Mouse (Mus musculus): ENCODE results near the gene Cd24a. TPM values are rescaled to one million over a fixed set of nuclear protein-coding genes. Genes with fewer than 3 reads are reported as not detected.

Gene Cd24a
- polyA plus RNA-seq, 2 experiments = 1,014 to 1,175 TPM

DNA sequence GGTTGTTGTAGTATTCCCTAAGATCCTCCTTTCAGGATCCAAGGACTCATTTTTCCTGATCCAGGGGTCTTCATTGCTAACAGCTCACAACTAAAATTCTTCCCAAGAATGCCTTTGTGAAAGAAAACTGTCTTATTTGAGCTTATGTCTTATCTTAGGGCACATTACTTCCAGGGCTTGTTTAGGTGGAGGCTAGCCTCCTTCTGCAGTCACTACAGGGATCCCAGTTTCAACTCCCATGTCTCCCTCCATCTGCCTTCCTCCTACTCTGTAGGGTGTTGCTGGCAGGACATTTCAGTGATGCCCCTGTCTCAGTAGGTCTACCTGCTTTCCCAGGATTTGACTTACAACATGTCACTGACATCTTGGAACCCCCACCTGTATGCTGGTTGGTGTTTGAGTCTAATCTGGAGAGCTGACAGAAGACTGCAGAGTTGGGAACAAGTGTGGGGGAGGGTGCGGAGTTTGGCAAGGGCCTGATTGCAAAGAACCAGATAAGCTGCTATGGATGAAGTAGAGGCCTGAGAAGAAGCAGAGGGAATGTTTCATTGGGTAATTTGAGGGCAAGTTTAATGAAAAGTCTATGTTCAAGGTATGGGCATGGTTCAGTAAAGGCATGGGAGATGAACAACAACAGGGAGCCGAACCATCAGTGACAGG, 20.1 kb downstream of the Cd24a start:
- H3K9me3 ChIP-seq (ENCODE audit: control insufficient read depth, low read length) = no peaks in the 10 kb centered on the region
- DNase-seq (ENCODE audit: low read depth in 3 of 3, low spot score in 3 of 3) (peak in 2 of 3 experiments; percentile 63 to 70), ATAC-seq (ENCODE audit: insufficient read depth) (peak; percentile 82)
- H3K9ac ChIP-seq (replicated peaks) = peak overlapping the region; percentile 51
- H3K4me3 ChIP-seq (ENCODE audit: insufficient read depth in 1 of 2, low read depth in 2 of 2, low read length in 2 of 2) = peak overlapping the region; percentile 32 to 43
- 43% methylated on average over 2 of the region's 2 CpGs for WGBS (ENCODE audit: insufficient replicate concordance)
- no peak for TF ChIP-seq CTCF (IDR thresholded peaks at IDR 0.05; ENCODE audit: low read depth)
- peak; percentile 79 for TF ChIP-seq EP300 (IDR thresholded peaks at IDR 0.05; ENCODE audit: low read depth)
- no peaks in the 10 kb centered on the region for H3K27me3 ChIP-seq (ENCODE audit: control insufficient read depth, insufficient read depth, low read length)
- H3K4me1 ChIP-seq (replicated peaks; ENCODE audit: control insufficient read depth in 2 of 2, insufficient read depth in 2 of 2, low read length in 1 of 2) = peaks cover 52 to 60% of the 10 kb centered on the region in 2 experiments
- peak overlapping the region; percentile 67 for H3K4me2 ChIP-seq (ENCODE audit: low read depth)
- peaks cover 17% of the 10 kb centered on the region for H3K36me3 ChIP-seq (replicated peaks; ENCODE audit: control insufficient read depth, insufficient read depth, low read depth)
- peak overlapping the region; percentile 84 for H3K27ac ChIP-seq

DNA sequence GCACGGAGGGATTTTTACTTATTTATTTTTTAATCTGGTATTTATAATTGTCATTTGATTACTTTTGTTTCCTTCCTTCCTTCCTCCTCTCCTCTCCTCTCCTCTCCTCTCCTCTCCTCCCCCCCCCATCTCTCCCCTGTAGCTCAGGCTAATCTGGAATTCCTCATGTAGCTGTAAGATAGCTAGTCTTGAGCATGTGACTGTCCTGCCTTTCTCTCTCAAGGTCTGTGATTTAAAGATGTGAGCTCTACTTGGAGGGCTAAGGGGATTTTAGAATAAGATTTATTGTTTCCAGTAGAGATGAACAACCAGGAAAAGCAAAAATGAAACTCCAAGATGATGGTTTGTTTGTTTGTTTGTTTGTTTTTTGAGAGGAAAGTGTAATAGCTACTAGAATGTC, 23.0 kb downstream of the Cd24a start:
- DNase-seq (ENCODE audit: low read depth in 3 of 3, low spot score in 3 of 3) = no peak
- Histone ChIP-seq H3K27ac (no peak overlapping the region), H3K36me3 (replicated peaks; ENCODE audit: control insufficient read depth, insufficient read depth, low read depth) (peaks cover 29% of the 10 kb centered on the region), H3K9ac (replicated peaks) (no peak overlapping the region), H3K4me3 (ENCODE audit: insufficient read depth in 1 of 2, low read depth in 2 of 2, low read length in 2 of 2) (no peak overlapping the region), H3K4me2 (ENCODE audit: low read depth) (no peak overlapping the region), H3K9me3 (ENCODE audit: control insufficient read depth, low read length) (no peaks in the 10 kb centered on the region), H3K4me1 (replicated peaks; ENCODE audit: control insufficient read depth in 2 of 2, insufficient read depth in 2 of 2, low read length in 1 of 2) (peaks cover 40 to 46% of the 10 kb centered on the region in 2 experiments), H3K27me3 (ENCODE audit: control insufficient read depth, insufficient read depth, low read length) (no peaks in the 10 kb centered on the region)
- TF ChIP-seq CTCF (IDR thresholded peaks at IDR 0.05; ENCODE audit: low read depth) = no peak
- TF ChIP-seq EP300 (IDR thresholded peaks at IDR 0.05; ENCODE audit: low read depth) = no peak
- no peak for ATAC-seq (ENCODE audit: insufficient read depth)
- 94% methylated on average over 1 of the region's 1 CpGs for WGBS (ENCODE audit: insufficient replicate concordance)

DNA sequence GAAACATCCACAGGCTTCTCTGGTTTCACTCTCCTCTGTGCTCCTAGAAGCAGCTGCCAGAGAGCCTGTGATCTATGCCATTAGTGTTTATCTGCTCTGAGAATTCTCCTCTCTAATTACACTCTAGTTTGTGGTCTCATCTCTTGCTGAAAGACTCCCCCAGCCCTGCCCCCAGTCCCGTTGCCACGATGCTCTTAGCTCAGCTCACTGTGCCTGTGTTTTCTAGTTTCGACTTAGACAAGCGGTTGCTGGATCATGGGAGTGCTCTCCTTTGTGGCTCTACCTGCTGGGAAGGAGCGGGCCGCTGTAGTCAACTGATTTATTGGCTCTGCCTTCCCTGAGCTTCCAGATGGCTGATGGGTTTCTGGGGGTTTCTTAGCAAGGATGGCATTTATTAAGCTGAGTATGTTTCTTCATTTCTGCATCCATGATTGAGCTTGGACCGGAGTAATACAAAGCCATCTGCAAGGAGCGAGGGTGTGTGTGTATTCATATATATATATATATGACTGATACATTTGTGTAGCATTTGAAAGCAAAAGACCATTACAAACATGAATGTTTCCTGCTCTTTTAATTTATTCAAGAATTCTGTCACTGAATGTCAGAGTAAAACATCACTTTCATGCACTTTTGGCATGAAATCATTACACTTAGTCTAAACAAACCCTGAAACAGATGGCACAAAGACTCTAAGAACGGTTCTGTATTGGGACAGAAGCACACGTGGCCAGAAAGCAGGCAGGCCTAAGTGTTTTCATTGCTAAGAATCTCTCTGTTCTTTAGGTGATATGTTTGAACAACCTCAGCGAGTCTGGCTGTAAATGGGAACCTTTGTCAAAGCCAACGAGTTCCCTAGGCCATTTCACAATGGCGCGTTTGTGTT, 23.7 kb downstream of the Cd24a start:
- H3K27ac ChIP-seq = no peak overlapping the region; the same call in 1 of the 2 replicates
- no peak overlapping the region for H3K9ac ChIP-seq (replicated peaks)
- H3K4me3 ChIP-seq (ENCODE audit: insufficient read depth in 1 of 2, low read depth in 2 of 2, low read length in 2 of 2) = no peak overlapping the region
- TF ChIP-seq CTCF (IDR thresholded peaks at IDR 0.05; ENCODE audit: low read depth) = no peak
- no peak for TF ChIP-seq EP300 (IDR thresholded peaks at IDR 0.05; ENCODE audit: low read depth)
- H3K36me3 ChIP-seq (replicated peaks; ENCODE audit: control insufficient read depth, insufficient read depth, low read depth) = peaks cover 37% of the 10 kb centered on the region
- H3K4me1 ChIP-seq (replicated peaks; ENCODE audit: control insufficient read depth in 2 of 2, insufficient read depth in 2 of 2, low read length in 1 of 2) = peaks cover 41 to 47% of the 10 kb centered on the region in 2 experiments
- no peak for DNase-seq (ENCODE audit: low read depth in 3 of 3, low spot score in 3 of 3)
- H3K9me3 ChIP-seq (ENCODE audit: control insufficient read depth, low read length) = no peaks in the 10 kb centered on the region
- no peak for ATAC-seq (ENCODE audit: insufficient read depth)
- H3K4me2 ChIP-seq (ENCODE audit: low read depth) = no peak overlapping the region
- H3K27me3 ChIP-seq (ENCODE audit: control insufficient read depth, insufficient read depth, low read length) = no peaks in the 10 kb centered on the region
- WGBS (ENCODE audit: insufficient replicate concordance) = 56% methylated on average over 14 of the region's 14 CpGs

DNA sequence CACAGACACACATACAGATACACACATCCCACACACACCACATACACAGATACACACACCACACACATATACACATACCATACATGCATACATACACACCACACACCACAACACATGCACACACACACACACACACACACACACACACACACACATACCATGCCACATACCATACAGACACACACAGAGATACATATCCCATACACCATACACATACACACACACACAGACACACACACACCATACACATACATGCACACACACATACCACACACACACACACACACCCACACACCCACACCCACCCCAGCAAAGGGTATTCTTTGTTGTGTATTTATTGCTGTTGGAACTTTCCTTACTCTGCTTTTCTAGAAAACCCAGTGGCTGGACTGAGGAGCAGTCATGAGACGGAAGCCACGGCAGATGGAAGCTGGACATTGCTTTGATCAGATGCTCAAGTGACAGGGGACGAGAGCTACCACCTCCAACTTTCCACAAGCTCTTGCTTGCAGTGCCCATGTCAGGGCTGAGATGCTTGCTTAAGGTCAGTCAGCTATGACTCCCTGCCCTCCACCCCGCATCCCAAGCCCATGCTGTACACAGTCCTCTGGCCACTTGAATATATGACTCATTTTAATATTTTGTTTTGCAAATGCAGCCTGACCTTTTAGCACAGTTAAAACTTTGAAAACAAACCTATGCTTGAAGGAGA, 26.0 kb downstream of the Cd24a start:
- H3K9ac ChIP-seq (replicated peaks) = no peak overlapping the region
- H3K4me2 ChIP-seq (ENCODE audit: low read depth) = no peak overlapping the region
- H3K4me3 ChIP-seq (ENCODE audit: insufficient read depth in 1 of 2, low read depth in 2 of 2, low read length in 2 of 2) = no peak overlapping the region
- DNase-seq (ENCODE audit: low read depth in 3 of 3, low spot score in 3 of 3) (no peak), ATAC-seq (ENCODE audit: insufficient read depth) (no peak)
- TF ChIP-seq CTCF (IDR thresholded peaks at IDR 0.05; ENCODE audit: low read depth) (no peak), EP300 (IDR thresholded peaks at IDR 0.05; ENCODE audit: low read depth) (no peak)
- H3K4me1 ChIP-seq (replicated peaks; ENCODE audit: control insufficient read depth in 2 of 2, insufficient read depth in 2 of 2, low read length in 1 of 2) = peaks cover 44 to 51% of the 10 kb centered on the region in 2 experiments
- H3K36me3 ChIP-seq (replicated peaks; ENCODE audit: control insufficient read depth, insufficient read depth, low read depth) = peaks cover 43% of the 10 kb centered on the region
- no peaks in the 10 kb centered on the region for H3K27me3 ChIP-seq (ENCODE audit: control insufficient read depth, insufficient read depth, low read length)
- peak overlapping the region; percentile 8; the same call in 1 of the 2 replicates for H3K27ac ChIP-seq
- H3K9me3 ChIP-seq (ENCODE audit: control insufficient read depth, low read length) = no peaks in the 10 kb centered on the region
- WGBS (ENCODE audit: insufficient replicate concordance) = 83% methylated on average over 4 of the region's 4 CpGs
